Mouse (Mus musculus): ENCODE measurements around the gene Sctr.

Gene Sctr

DNA sequence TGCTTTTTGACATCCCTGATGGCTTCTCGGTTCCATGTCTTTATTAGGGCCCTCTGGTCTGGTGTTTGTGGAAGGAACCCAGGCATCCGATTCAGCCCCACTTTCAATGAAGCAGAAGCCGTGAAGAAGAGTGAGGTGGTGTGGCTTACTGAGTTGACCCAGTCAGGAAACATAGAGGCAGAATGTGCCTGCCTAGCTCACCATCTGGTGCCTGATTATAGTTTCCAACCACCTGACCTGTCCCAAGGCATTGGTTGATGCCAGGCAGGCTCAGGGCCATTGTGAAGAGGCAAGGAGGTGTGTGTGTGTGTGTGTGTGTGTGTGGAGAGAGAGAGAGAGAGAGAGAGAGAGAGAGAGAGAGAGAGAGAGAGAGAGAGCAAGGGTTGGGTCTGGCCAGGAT lies 23.8 kb downstream of the Sctr start:
- 88% methylated on average over 3 of the region's 3 CpGs for WGBS

DNA sequence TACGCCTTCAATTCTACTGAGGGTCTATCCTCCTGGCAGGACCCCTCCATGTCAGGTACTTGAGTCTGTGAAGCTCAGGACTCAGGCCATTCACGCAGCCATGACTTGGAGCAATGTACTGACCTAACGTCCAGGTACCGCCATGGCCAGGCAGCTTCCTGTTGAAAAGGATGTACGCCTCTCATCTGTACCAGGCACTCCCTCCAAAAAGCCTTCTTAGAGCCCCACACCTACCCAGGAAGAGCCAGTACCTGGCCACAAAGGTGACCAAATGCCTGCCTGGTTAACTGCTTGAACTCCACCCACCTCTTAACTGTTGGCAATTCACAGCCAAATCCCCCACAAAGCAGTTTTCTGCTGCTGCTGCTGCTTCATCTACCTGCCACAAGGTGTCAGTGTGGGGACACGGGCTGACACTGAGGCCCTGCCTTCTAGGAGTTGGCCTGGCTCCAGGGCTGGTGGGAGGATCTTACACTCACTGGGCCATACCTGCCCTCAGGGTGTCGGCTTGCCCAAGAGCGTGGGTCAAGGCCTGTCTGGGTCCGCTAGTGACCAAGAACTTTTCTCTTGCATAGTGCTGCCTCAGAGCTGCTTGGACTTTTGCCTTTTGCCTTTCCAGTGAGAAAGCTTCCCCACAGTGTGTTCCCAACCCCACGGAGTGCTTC lies 26.2 kb downstream of the Sctr start:
- WGBS = 47% methylated on average over 10 of the region's 10 CpGs

DNA sequence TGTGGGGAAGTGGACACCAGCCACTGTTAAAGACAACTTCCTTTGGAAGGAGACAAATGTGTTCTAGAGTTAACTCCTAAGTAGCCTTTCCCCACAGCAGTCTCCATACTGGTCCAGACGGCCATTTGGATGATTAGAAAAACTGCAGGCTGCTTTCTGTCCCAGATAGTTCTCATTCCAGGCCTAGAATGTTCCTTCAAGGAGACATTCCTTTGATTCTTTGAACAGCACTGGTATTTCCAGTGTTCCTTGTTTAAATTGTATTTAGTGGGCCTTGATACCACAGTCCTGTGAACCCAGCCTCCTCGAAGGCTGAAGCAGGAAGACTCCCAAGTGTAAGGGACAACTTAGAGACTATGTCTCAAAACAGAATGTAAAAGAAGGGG lies 26.8 kb downstream of the Sctr start:
- WGBS = 84% methylated on average over 2 of the region's 2 CpGs

DNA sequence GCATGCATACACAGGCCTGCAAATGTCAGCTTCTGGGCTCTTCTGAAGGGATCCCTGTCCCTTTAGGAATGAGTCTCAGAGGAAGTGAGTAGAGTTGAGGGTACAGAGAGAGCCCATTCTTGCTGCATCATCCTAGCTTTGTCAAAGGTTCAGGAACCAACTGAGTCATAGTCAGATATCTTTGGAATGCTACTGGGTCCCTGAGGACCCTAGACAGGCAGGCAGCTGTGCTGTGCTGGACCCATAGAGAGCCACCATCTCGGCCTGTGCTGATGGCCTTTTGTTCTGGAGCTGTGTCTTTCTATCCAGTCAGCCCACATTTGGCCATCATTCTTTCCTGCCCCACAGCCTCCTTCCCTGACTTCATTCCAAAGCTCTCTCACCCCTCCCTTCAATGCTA lies 28.1 kb downstream of the Sctr start:
- WGBS = 71% methylated on average over 1 of the region's 1 CpGs

DNA sequence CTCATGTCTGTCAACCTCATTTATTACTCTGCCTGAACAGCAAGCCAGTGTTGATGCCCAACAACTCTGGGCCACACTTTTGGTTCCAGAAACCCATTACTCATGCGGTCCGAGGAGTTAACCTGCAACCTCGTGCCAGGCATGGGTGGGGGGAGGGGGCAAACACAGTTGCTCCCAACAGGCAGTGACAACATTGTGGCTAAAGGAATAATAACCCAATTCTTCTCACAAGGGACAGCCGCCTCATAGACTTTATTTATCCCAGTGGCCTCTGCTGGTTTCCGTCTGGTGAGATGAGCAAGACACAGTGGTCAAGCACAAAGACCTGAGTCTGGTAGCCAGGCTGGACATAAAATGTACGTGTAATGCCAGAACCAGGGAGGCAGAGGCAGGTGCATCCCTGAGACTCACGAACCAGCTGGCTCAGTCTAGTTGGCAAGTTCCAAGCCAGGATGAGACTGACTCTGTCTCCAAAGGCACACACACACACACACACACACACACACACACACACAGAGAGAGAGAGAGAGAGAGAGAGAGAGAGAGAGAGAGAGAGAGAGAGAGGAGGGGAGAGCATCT lies 28.9 kb downstream of the Sctr start:
- 67% methylated on average over 7 of the region's 7 CpGs for WGBS

DNA sequence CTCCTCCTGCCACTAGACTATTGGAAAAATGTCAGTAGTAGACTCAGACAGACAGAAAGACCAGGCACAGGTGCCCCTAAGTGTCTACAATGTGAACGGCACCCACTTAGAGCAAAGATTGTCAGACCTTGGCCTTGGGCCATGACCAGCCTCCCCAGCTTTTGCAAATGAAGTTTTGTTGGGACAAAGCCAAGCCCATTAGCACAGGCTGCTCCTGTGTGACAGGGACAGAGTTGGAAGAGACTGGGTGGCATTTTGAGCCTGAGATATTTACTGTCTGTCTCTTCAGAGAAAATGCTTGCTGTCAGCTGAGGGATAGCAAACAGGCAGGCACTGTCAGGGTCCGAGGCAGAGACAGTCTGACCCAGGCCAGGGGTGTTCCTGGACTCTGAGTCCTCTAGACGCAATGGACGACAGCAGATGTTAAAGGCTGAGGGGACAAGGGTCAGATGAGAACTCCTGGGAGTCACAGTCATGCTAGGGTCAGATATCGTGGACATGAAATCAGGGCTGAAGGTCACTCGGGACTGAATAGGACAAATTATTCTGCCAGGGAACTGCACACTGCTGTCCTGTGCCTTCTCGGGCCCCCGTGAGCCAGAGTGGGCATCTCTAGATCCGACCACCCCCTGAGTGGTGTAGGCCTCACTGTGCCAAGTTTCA lies 30.5 kb downstream of the Sctr start:
- 74% methylated on average over 9 of the region's 9 CpGs for WGBS

DNA sequence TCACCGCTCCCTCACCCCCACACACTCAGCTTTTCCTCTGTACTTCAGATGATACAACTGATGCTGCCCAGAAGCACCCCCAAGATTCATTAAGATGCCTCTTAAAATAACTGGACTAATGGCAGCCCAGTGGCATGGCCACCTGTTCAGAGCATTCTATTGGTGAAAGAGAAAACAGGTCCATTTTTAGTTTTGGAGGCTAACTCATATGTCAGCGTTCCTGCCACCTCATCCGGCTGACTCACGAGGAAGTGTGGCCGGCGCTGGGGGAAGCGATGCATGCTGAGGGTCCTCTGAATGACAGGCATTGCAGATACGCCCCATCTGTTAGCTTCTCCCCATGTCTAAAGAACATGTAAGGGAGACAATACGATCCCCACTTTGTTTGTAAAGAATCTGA lies 31.9 kb downstream of the Sctr start:
- 75% methylated on average over 9 of the region's 9 CpGs for WGBS

DNA sequence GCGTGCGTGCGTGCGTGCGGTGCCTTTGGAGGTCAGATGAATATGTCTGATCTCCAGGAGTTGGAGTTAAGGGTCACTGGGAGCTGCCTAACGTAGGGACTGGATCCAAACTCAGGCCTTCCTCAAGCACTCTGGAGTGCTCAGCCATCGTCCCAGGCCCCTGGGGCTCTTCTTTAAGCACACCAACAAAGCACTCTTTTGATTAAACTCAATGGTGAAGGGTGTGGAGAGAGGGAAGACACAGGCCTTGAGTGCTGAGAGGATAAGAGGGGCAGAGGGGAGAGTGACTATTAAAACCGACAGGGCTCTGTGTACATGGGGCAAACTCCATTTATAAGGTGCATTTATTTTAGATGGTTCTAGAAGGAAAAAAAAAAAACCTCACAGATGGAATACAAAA lies 35.7 kb downstream of the Sctr start:
- 83% methylated on average over 8 of the region's 8 CpGs for WGBS

DNA sequence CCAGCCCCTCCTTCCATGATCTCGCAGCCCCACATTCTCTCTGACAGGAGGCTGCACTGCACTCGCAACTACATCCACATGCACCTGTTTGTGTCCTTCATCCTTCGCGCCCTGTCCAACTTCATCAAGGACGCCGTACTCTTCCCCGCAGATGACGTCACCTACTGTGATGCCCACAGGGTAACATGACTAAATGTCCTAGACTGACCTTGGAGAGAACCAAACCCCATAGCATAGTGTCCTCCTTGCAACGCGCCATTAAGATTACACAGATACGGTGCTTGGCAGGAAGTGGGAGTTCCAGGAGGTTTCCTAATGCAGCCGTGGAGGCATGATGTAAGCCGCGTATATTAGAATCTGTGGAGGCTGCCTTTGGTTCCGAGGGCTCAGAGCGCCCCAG lies 37.9 kb downstream of the Sctr start:
- WGBS = 77% methylated on average over 16 of the region's 16 CpGs

DNA sequence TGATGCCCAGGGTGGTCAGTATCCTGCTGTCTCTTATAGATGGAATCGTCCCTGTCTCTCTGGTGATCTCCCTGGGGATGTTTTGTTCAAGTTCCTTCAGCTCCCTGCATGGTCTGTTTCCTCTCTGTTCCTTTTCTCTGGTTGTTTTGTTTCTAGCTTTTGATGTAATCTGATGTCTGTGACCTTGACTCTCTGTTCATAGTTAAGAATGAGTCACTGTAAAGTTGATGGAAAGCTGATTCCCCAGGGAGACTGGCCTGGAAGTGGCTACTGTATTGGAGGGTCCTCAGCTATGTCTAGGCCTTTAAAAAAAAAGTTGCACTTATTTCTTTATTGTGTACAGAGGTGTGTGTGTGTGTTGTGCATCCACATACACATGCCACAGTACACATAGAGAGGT lies 44.4 kb downstream of the Sctr start:
- 76% methylated on average over 1 of the region's 1 CpGs for WGBS

DNA sequence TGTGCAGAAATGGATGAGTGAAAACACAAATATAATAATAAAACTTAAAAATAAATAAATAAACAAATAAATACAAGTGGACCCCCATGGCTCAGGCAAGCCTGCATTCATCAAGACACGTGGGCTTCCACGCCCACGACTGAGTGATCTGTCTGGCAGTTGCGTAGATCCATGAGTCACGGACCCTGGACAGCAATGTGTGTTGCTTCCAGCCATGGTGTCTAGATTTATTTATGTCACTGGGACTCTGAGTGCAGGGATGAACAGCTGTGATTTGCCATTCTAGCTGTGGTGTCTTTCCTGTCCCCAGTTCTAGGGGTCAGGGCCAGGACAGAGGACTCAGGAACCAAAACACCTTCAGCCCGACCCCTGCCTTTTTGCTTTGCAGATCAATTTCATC lies 48.3 kb downstream of the Sctr start:
- WGBS = 77% methylated on average over 6 of the region's 6 CpGs

DNA sequence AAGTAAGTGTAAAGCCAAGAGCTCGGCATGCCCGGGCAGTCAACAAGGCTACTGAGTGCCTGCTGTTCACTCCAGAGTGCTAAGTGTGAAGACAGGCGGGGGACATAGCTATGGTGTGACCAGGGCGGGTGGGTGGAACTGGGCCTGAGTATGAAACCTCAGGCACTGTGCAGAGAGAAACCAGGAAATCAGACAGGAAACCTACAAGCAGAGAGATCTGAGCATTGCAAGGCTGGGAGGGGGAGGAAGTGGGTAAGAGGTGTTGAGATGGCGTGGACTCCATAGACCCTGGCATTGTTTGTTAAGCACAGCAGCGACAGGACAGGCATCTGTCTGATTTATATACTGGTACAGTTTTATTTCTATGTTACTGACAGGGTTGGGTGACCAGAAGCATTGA lies 48.8 kb downstream of the Sctr start:
- 61% methylated on average over 6 of the region's 6 CpGs for WGBS

DNA sequence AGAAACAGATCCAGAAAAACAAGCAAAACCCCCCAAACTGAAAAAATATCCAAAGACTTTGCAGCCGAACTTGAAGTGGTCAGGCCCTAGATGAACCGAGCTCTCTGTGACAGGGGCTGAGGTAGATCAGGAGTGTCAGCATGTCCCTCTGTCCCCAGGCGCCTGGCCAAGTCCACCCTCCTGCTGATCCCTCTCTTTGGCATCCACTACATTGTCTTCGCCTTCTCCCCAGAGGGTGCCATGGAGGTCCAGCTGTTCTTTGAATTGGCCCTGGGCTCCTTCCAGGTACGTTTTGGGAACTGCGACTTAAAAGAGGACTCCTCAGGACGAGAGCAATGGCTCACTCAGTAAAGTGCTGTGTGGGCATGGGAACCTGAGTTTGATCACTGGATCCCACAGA lies 49.5 kb downstream of the Sctr start:
- 53% methylated on average over 7 of the region's 7 CpGs for WGBS

DNA sequence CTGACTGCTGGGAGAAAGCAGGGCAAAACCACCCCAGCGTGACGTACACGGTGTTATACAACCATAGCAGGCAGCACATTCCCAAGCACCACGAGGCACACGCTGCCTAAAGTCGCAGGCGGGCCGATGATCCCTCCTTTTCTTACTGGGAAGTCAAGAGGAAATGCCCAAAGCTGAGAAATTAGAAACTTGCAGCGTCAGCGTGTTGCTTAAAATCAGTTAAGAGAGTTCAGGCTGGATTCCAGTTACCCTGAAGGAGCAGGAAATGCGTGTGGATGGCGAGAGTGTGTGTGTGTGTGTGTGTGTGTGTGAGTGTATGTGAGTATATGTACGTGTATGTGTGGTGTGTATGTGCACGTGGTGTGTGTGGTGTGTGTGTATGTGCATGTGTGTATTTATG lies 50.4 kb downstream of the Sctr start:
- WGBS = 49% methylated on average over 14 of the region's 14 CpGs

DNA sequence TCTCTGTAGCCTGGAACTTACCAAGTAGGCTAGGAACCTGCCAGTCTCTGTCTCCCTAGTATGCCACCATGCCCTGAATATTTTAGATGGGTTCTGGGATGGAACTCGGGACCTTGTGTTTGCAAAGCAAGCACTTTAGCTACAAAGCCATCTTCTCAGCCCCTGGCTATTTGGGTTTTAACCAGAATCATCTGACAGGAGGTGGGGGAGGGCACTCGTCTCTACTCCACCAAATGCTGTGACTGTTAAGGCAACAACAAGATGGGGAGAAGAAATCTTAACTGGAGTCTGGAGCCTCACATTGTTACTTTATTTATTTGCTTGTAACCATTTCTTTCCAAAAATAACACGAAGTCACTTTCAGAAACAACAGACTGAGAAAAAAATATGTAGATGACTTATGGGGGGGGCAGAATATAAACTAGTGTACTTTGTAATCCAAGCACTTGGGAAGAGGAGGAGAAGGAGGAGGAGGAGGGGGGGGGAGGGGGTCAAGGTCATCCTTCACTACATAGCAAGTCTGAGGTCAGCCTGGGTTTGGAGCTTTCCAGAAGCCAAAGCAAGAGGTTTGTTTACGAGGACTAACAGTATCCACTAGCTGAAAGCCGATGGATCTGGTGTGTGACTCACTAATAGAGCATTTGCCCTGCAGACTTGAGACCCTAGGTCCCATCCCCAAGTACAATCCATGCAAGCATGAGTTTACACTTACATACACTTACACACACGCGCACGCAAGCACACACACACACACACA lies 51.2 kb downstream of the Sctr start:
- WGBS = 76% methylated on average over 8 of the region's 8 CpGs

DNA sequence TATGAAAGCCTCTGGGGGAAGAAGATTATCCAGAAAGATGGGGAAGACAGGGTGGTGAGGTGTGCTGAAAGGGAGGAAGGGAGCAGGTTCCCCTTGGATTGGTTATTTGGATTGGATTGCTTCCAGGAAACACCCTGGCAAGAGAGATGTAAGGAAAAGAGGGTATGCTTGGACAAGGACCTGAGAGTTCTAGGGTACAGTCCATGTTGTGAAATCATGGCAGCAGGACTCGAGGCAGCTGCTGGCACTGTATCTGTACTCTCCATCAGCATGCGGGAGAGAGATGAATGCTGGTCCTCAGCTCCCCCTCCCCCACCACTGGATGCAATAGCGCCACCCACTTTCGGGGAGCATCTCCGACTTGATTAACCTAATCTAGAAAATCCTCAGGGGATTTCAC lies 54.0 kb downstream of the Sctr start:
- 81% methylated on average over 5 of the region's 5 CpGs for WGBS

DNA sequence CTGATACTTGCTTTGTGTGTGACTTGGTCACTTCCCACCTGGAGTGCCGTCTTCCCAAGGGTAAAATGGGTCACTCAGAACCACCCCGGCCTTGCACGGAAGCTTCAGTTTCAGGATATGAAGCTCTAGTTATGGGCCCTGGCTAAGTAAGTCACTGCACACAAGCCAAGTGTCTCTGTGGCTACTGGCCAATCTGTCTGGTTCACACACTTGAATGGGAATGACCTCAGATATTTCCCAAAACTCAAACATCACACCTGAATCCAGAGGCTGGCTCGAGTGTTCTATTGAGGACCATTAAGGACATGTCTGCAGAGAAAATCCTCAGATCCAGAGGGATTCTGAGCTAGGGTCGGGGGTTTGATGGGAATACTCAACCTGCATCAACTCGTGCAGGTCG lies 55.5 kb downstream of the Sctr start:
- 95% methylated on average over 7 of the region's 7 CpGs for WGBS

DNA sequence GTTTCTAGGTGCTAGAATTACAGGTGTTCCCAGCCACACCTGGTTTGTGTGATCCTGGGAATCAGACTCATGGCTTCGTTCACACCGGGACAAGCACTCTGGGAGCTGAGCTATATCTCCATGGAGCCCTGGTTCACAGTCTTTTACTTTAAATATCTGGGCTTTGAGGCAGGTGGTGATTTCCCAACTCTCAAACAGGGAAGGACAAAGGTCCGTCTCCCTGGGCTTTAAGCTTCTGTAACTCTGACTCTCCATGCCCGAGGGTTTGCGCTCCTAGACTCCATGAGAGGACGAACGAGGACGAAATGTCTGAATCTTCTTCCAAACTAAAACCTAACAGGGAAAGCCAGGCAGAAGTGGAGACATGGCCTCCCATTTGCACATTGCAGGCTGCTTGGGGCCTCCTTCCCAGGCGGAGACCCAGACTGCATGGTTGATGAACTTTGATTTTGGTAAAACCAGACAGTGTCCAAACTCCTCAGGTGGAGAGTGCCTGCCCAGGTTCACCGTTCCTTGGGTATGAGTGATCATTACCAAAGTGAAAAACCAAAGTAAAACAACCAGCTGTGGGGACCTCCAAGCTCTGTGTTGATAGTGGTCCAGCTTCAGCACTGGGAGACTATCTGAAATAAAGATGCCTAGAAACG lies 57.5 kb downstream of the Sctr start:
- WGBS = 95% methylated on average over 11 of the region's 11 CpGs

DNA sequence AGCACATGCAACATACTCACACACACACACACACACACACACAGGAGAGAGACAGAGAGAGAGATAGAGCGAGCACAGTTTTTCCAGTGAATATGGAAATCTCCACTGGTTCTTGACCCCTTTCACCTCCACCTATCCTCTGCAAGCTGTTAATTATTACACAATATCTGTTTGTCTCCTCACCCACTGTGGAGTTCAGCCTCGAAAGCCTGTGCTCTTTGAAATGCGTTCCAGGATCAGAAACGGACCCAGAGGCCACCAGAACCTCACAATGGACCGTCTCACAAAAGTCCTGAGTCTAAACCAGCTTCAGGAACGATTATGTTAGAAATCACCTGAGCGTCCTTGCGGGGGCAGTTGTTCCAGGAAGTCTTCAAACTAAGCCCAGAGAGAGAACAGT lies 59.5 kb downstream of the Sctr start:
- 92% methylated on average over 8 of the region's 8 CpGs for WGBS

DNA sequence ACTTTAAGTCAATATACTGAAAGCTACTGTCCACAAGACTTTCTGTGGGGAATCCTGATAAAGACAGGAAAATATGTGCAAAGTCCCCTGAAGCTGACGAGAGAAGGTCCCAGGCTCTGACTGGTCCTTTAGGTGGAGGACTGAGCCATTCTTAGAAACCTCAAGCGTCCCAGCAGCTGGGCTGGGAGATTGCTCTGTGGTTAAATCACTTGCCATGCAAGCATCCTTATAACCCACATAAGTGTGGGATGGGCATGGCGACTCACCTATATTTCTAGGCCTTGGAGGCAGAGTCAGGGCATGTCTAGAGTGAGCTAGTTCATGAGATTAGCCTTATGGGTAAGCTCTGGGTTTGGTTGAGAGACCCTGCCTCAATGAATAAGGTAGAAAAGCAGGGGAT lies 59.9 kb downstream of the Sctr start:
- 91% methylated on average over 3 of the region's 3 CpGs for WGBS

DNA sequence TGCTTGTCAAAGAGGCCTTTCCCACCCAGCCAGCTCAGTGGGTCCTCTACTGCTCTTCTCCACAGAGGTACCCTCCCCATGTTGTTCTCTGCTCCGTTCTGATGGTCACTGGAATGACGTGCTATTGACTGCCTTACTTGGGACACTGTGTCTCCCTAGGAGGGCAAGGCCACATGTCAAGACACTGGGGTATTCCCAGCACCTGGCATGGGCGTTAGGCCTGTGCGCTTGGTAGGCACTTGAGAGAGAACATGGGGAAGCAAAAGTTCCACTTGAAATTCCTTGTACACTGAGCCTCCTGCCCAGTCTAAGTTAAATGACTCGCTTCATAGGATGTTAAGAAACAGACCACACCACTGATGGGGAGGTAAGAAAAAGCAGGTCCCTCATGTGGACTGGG lies 62.4 kb downstream of the Sctr start:
- 96% methylated on average over 5 of the region's 5 CpGs for WGBS

DNA sequence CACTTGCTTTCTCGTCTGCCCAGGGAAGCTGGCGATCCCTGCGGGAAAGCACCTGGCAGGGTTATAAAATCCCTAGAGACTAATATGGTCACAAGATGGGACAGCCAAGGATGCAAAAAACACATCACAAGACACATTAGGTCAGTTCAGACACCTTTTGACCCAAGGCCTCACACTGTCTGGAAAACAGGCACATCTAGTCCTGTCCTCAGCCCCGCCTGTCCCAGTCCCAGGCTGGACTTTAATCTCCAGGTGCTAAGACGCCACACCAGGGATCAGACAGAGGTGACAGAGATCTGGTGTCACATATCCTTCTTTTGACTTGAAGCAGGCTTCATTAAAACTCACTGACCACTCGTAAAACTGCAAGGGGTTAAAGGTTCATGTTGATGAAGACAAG lies 63.5 kb downstream of the Sctr start:
- WGBS = 88% methylated on average over 6 of the region's 6 CpGs

Data from cerebral cortex, adult 2 months (tissue).